ENCODE assay signal across 8 mouse cellular contexts in genomic region chr13:81632720-81633415, GRCm38 (mm10). TPM values are rescaled to one million over a fixed set of nuclear protein-coding genes. Genes with fewer than 3 reads are reported as not detected.
DNase-seq lines count a peak whose midpoint lies in the region; ATAC-seq and TF ChIP-seq lines count a peak whose summit lies in the region.

Adgrv1 (minus strand) TSS chr13:81633154.

- H3K9me3 ChIP-seq in limb, embryonic 12.5 days: no peaks in the 10 kb centered on the region
- H3K9me3 ChIP-seq in midbrain, embryonic 11.5 days (ENCODE audit: control insufficient read depth, low read length): no peaks in the 10 kb centered on the region
- no peaks in the 10 kb centered on the region for H3K9me3 ChIP-seq in stomach, embryonic 14.5 days (ENCODE audit: control insufficient read depth, low read depth, low read length)

- TF ChIP-seq EP300 in heart, adult 2 months (IDR thresholded peaks at IDR 0.05; ENCODE audit: insufficient read depth, low read depth, low read length): no peak

- no peaks in the 10 kb centered on the region for H3K4me1 ChIP-seq in heart, adult 2 months (ENCODE audit: control insufficient read depth, insufficient read depth, low read length)
- H3K4me1 ChIP-seq in kidney, adult 2 months (ENCODE audit: control insufficient read depth, insufficient read depth, low read length): no peaks in the 10 kb centered on the region
- H3K4me1 ChIP-seq in limb, embryonic 12.5 days (replicated peaks): peaks cover 5% of the 10 kb centered on the region; the same call in 1 of the 2 replicates
- peaks cover 28% of the 10 kb centered on the region for H3K4me1 ChIP-seq in midbrain, embryonic 11.5 days (ENCODE audit: control insufficient read depth, insufficient read depth, low read length)
- no peaks in the 10 kb centered on the region for H3K4me1 ChIP-seq in stomach, embryonic 14.5 days (ENCODE audit: control insufficient read depth, insufficient read depth, low read length)

- H3K9ac ChIP-seq in heart, adult 2 months (ENCODE audit: low read depth, low read length): no peak within 1 kb of the TSS
- peak within 1 kb of the TSS; percentile 34; the same call in 1 of the 2 replicates for H3K9ac ChIP-seq in limb, embryonic 12.5 days (replicated peaks)
- H3K9ac ChIP-seq in midbrain, embryonic 11.5 days (ENCODE audit: low read length): peak within 1 kb of the TSS; percentile 89
- H3K9ac ChIP-seq in stomach, embryonic 14.5 days (replicated peaks; ENCODE audit: low read depth, low read length): no peak within 1 kb of the TSS

- peak within 1 kb of the TSS; percentile 6; the same call in 1 of the 2 replicates for H3K4me3 ChIP-seq in heart, adult 2 months
- H3K4me3 ChIP-seq in kidney, adult 2 months (ENCODE audit: insufficient read depth, low read depth, low read length): peak within 1 kb of the TSS; percentile 37; the same call in 1 of the 2 replicates
- H3K4me3 ChIP-seq in limb, embryonic 12.5 days (replicated peaks): peak within 1 kb of the TSS; percentile 50
- H3K4me3 ChIP-seq in midbrain, embryonic 11.5 days (ENCODE audit: low read depth, low read length): peak within 1 kb of the TSS; percentile 88
- peak within 1 kb of the TSS; percentile 36 for H3K4me3 ChIP-seq in stomach, embryonic 14.5 days (ENCODE audit: low read depth, low read length)

- no peak within 1 kb of the TSS for H3K27ac ChIP-seq in heart, adult 2 months
- H3K27ac ChIP-seq in kidney, adult 2 months (ENCODE audit: insufficient read depth, low read depth, low read length): no peak within 1 kb of the TSS
- H3K27ac ChIP-seq in limb, embryonic 12.5 days: no peak within 1 kb of the TSS
- peak within 1 kb of the TSS; percentile 58 for H3K27ac ChIP-seq in midbrain, embryonic 11.5 days (ENCODE audit: low read depth, low read length)
- H3K27ac ChIP-seq in stomach, embryonic 14.5 days (ENCODE audit: low read length): no peak within 1 kb of the TSS

- TF ChIP-seq POLR2A in heart, adult 2 months (IDR thresholded peaks at IDR 0.05; ENCODE audit: insufficient read depth, low read depth, low read length): no peak
- no peak for TF ChIP-seq POLR2A in kidney, adult 2 months (IDR thresholded peaks at IDR 0.05; ENCODE audit: low read depth, low read length)

- intact Hi-C loops in heart, adult 2 months (cut with DNase I): no loop called here

- H3K36me3 ChIP-seq in heart, adult 2 months (ENCODE audit: control insufficient read depth, insufficient read depth, low read length): no peaks in the 10 kb centered on the region
- no peaks in the 10 kb centered on the region for H3K36me3 ChIP-seq in kidney, adult 2 months (ENCODE audit: control insufficient read depth, insufficient read depth, low read length)
- H3K36me3 ChIP-seq in limb, embryonic 12.5 days: no peaks in the 10 kb centered on the region
- no peaks in the 10 kb centered on the region for H3K36me3 ChIP-seq in midbrain, embryonic 11.5 days (ENCODE audit: control insufficient read depth, insufficient read depth, low read length)
- H3K36me3 ChIP-seq in stomach, embryonic 14.5 days (ENCODE audit: control insufficient read depth, insufficient read depth, low read length): no peaks in the 10 kb centered on the region

- peaks cover 7% of the 10 kb centered on the region for H3K27me3 ChIP-seq in heart, adult 2 months (ENCODE audit: control insufficient read depth, insufficient read depth, low read length)
- no peaks in the 10 kb centered on the region for H3K27me3 ChIP-seq in kidney, adult 2 months (replicated peaks; ENCODE audit: control insufficient read depth, insufficient read depth, low read length)
- peaks cover 25% of the 10 kb centered on the region for H3K27me3 ChIP-seq in limb, embryonic 12.5 days
- H3K27me3 ChIP-seq in midbrain, embryonic 11.5 days (ENCODE audit: control insufficient read depth, insufficient read depth, low read length): no peaks in the 10 kb centered on the region
- no peaks in the 10 kb centered on the region for H3K27me3 ChIP-seq in stomach, embryonic 14.5 days (ENCODE audit: control insufficient read depth, insufficient read depth, low read length)

- H3K4me2 ChIP-seq in limb, embryonic 12.5 days: peak within 1 kb of the TSS; percentile 80
- peak within 1 kb of the TSS; percentile 66 for H3K4me2 ChIP-seq in midbrain, embryonic 11.5 days
- peak within 1 kb of the TSS; percentile 76 for H3K4me2 ChIP-seq in stomach, embryonic 14.5 days (replicated peaks; ENCODE audit: low read depth, low read length)

- H3K79me2 ChIP-seq in heart, adult 2 months (replicated peaks; ENCODE audit: control insufficient read depth, insufficient read depth, low read length): no peaks in the 10 kb centered on the region

- peak; percentile 77 for DNase-seq in adrenal gland, postnatal 25 days
- DNase-seq in embryo, embryonic 11.5 days (ENCODE audit: low read depth, low spot score): peak; percentile 80
- peak; percentile 29 to 49 for DNase-seq in heart, adult 2 months
- DNase-seq in kidney, adult 2 months: peak; percentile 85
- DNase-seq in midbrain, embryonic 11.5 days (ENCODE audit: low spot score, missing footprints): peak; percentile 97
- DNase-seq in spleen, postnatal 4 days (ENCODE audit: low spot score in 2 of 2): no peak

- 3% methylated on average over 42 of the region's 42 CpGs for WGBS in heart, adult 2 months
- 2% methylated on average over 42 of the region's 42 CpGs for WGBS in kidney, adult 2 months
- 2% methylated on average over 42 of the region's 42 CpGs for WGBS in limb, embryonic 12.5 days
- WGBS in midbrain, embryonic 11.5 days: under 1% methylated on average over 42 of the region's 42 CpGs
- WGBS in stomach, embryonic 14.5 days: 1% methylated on average over 42 of the region's 42 CpGs

- TF ChIP-seq CTCF in heart, adult 2 months (IDR thresholded peaks at IDR 0.05): no peak
- TF ChIP-seq CTCF in kidney, adult 2 months (conservative IDR thresholded peaks at IDR 0.05; ENCODE audit: insufficient read depth, insufficient read length, low read depth, low read length): no peak

- peak; percentile 94 for ATAC-seq in limb, embryonic 12.5 days (ENCODE audit: insufficient number of reproducible peaks, insufficient read depth, low FRiP score, low TSS enrichment, low read depth)
- ATAC-seq in midbrain, embryonic 11.5 days (ENCODE audit: low FRiP score): peak; percentile 99
- peak; percentile 99 for ATAC-seq in stomach, embryonic 14.5 days (ENCODE audit: insufficient number of reproducible peaks, insufficient read depth, low FRiP score, low read depth)

RNA-seq across cellular contexts. Expression of gene Adgrv1, which starts in this region (rescaled TPM):
- total RNA-seq in adrenal gland, postnatal 25 days (2021): 6.1 and 6.5 TPM in 2 replicates
- under 1 TPM in 1 of 2 experiments, not detected in 1; 0.30 TPM for total RNA-seq in heart, adult 2 months (2021)
- polyA plus RNA-seq in heart, adult 2 months (2012; rRNA removed): 0.18 and 0.35 TPM in 2 replicates
- polyA plus RNA-seq in kidney, adult 2 months (2012; rRNA removed): 0.56 and 0.61 TPM in 2 replicates
- polyA plus RNA-seq in limb, embryonic 12.5 days (2016; fragmentation: Nextera tagmentation; extraction: Ambion mirVana): 0.97 and 1.0 TPM in 2 replicates
- polyA plus RNA-seq in midbrain, embryonic 11.5 days (2014; fragmentation: Nextera tagmentation; extraction: Ambion mirVana): 43.1 and 45.2 TPM in 2 replicates
- 1.9 and 2.8 TPM in 2 replicates for polyA plus RNA-seq in stomach, embryonic 14.5 days (2014; fragmentation: Nextera tagmentation; extraction: Ambion mirVana)

Comparison
In these comparisons a context has a peak if more than half of its experiments do, and no peak if none do; other contexts are left out.
1. RNA of gene Adgrv1 (polyA plus RNA-seq): 43.1 to 45.2 TPM in midbrain, embryonic 11.5 days; 1.9 to 2.8 TPM in stomach, embryonic 14.5 days, 0.97 to 1.0 TPM in limb, embryonic 12.5 days, 0.56 to 0.61 TPM in kidney, adult 2 months and 0.18 to 0.35 TPM in heart, adult 2 months; every median in the first group is over 10 times any median in the second.
2. Peak in DNase-seq and H3K4me3 ChIP-seq in heart, adult 2 months; RNA of the gene not detected or under 1 TPM.
3. Peak in DNase-seq and H3K4me3 ChIP-seq in kidney, adult 2 months; RNA of the gene not detected or under 1 TPM.
4. DNase-seq: peak in adrenal gland, postnatal 25 days (single experiment), embryo, embryonic 11.5 days (single experiment) and midbrain, embryonic 11.5 days (single experiment); none in spleen, postnatal 4 days (0 of 2).
5. H3K4me3 ChIP-seq: peak in every context shown above with its lines; median percentile 88 in midbrain, embryonic 11.5 days; 50 in limb, embryonic 12.5 days; 37 in kidney, adult 2 months; 36 in stomach, embryonic 14.5 days; 6 in heart, adult 2 months.
6. H3K9ac ChIP-seq: peak in limb, embryonic 12.5 days (single experiment) and midbrain, embryonic 11.5 days (single experiment); none in heart, adult 2 months (single experiment) and stomach, embryonic 14.5 days (single experiment).
7. Peak in every context shown above with its lines, with median percentiles within 50 percentile points of each other: ATAC-seq and H3K4me2 ChIP-seq.